Mouse (Mus musculus): ENCODE data around the gene Rbm5. TPM values are rescaled to one million over a fixed set of nuclear protein-coding genes. Genes with fewer than 3 reads are reported as not detected.

The Rbm5 gene
- polyA plus RNA-seq, 1 experiment from 2014 or later: 127 TPM

- Histone ChIP-seq H3K9me3 (replicated peaks) (no peaks in the 10 kb centered on the region), H3K4me3 (no peak overlapping the region), H3K9ac (no peak overlapping the region), H3K4me2 (no peak overlapping the region), H3K36me3 (no peaks in the 10 kb centered on the region), H3K4me1 (replicated peaks) (peaks cover 16% of the 10 kb centered on the region), H3K27me3 (replicated peaks) (peaks cover 7% of the 10 kb centered on the region), H3K27ac (ENCODE audit: poor library complexity, severe bottlenecking) (no peak overlapping the region)
- no peak for ATAC-seq (ENCODE audit: insufficient number of reproducible peaks, low FRiP score)
- WGBS: 64% methylated on average over 3 of the region's 3 CpGs
These were observed 41.1 kb downstream of the Rbm5 start for GRCm38 (mm10) chr9:107729709-107730108.

- H3K27ac ChIP-seq (ENCODE audit: poor library complexity, severe bottlenecking): no peak overlapping the region
- H3K4me3 ChIP-seq: no peak overlapping the region
- peaks cover 18% of the 10 kb centered on the region for H3K4me1 ChIP-seq (replicated peaks)
- no peak overlapping the region for H3K9ac ChIP-seq
- peaks cover under 1% of the 10 kb centered on the region for H3K27me3 ChIP-seq (replicated peaks)
- no peaks in the 10 kb centered on the region for H3K36me3 ChIP-seq
- H3K4me2 ChIP-seq: no peak overlapping the region
- no peaks in the 10 kb centered on the region for H3K9me3 ChIP-seq (replicated peaks)
- ATAC-seq (ENCODE audit: insufficient number of reproducible peaks, low FRiP score): no peak
- WGBS: 28% methylated on average over 6 of the region's 6 CpGs
These were observed 41.7 kb downstream of the Rbm5 start for GRCm38 (mm10) chr9:107728919-107729670.

- H3K36me3 ChIP-seq: no peaks in the 10 kb centered on the region
- H3K9me3 ChIP-seq (replicated peaks): no peaks in the 10 kb centered on the region
- H3K27me3 ChIP-seq (replicated peaks): 0 out of 2 replicates have a peak, but pooled peaks cover 6% of the 10 kb centered on the region
- H3K4me3 ChIP-seq: no peak overlapping the region
- ATAC-seq (ENCODE audit: insufficient number of reproducible peaks, low FRiP score): no peak
- H3K4me2 ChIP-seq: no peak overlapping the region
- H3K27ac ChIP-seq (ENCODE audit: poor library complexity, severe bottlenecking): no peak overlapping the region
- 55% methylated on average over 3 of the region's 3 CpGs for WGBS
- peaks cover 31% of the 10 kb centered on the region for H3K4me1 ChIP-seq (replicated peaks)
- no peak overlapping the region for H3K9ac ChIP-seq
These were observed 43.8 kb downstream of the Rbm5 start for GRCm38 (mm10) chr9:107727041-107727440.

GRCm38 (mm10) chr9:107724796-107725195 lies 46.0 kb downstream of the Rbm5 start:
- Histone ChIP-seq H3K36me3 (no peaks in the 10 kb centered on the region), H3K4me2 (no peak overlapping the region), H3K27ac (ENCODE audit: poor library complexity, severe bottlenecking) (peak overlapping the region; percentile 51; the same call in 1 of the 2 replicates), H3K27me3 (replicated peaks) (0 out of 2 replicates have a peak, but pooled peaks cover 6% of the 10 kb centered on the region), H3K4me1 (replicated peaks) (peaks cover 31% of the 10 kb centered on the region), H3K4me3 (no peak overlapping the region), H3K9me3 (replicated peaks) (no peaks in the 10 kb centered on the region), H3K9ac (no peak overlapping the region)
- 75% methylated on average over 1 of the region's 1 CpGs for WGBS
- ATAC-seq (ENCODE audit: insufficient number of reproducible peaks, low FRiP score): no peak

- Histone ChIP-seq H3K4me2 (peak overlapping the region; percentile 45), H3K27me3 (replicated peaks) (0 out of 2 replicates have a peak, but pooled peaks cover 6% of the 10 kb centered on the region), H3K36me3 (no peaks in the 10 kb centered on the region), H3K9ac (peak overlapping the region; percentile 37), H3K9me3 (replicated peaks) (no peaks in the 10 kb centered on the region), H3K4me3 (peak overlapping the region; percentile 2; the same call in 1 of the 2 replicates), H3K27ac (ENCODE audit: poor library complexity, severe bottlenecking) (peak overlapping the region; percentile 51), H3K4me1 (replicated peaks) (peaks cover 27% of the 10 kb centered on the region)
- peak; percentile 49 for ATAC-seq (ENCODE audit: insufficient number of reproducible peaks, low FRiP score)
- 1% methylated on average over 11 of the region's 11 CpGs for WGBS
These were observed 46.8 kb downstream of the Rbm5 start for GRCm38 (mm10) chr9:107723794-107724531.

GRCm38 (mm10) chr9:107723292-107723691 lies 47.5 kb downstream of the Rbm5 start:
- H3K9me3 ChIP-seq (replicated peaks): no peaks in the 10 kb centered on the region
- WGBS: 12% methylated on average over 6 of the region's 6 CpGs
- no peak overlapping the region for H3K4me3 ChIP-seq
- no peak for ATAC-seq (ENCODE audit: insufficient number of reproducible peaks, low FRiP score)
- no peaks in the 10 kb centered on the region for H3K36me3 ChIP-seq
- H3K27ac ChIP-seq (ENCODE audit: poor library complexity, severe bottlenecking): no peak overlapping the region
- peak overlapping the region; percentile 45 for H3K4me2 ChIP-seq
- peak overlapping the region; percentile 41 for H3K9ac ChIP-seq
- peaks cover 21% of the 10 kb centered on the region for H3K4me1 ChIP-seq (replicated peaks)
- H3K27me3 ChIP-seq (replicated peaks): 0 out of 2 replicates have a peak, but pooled peaks cover 6% of the 10 kb centered on the region

GRCm38 (mm10) chr9:107718781-107719540 lies 51.8 kb downstream of the Rbm5 start:
- Histone ChIP-seq H3K4me1 (replicated peaks) (peaks cover 41% of the 10 kb centered on the region), H3K4me3 (no peak overlapping the region), H3K36me3 (no peaks in the 10 kb centered on the region), H3K4me2 (no peak overlapping the region), H3K27ac (ENCODE audit: poor library complexity, severe bottlenecking) (no peak overlapping the region), H3K9ac (no peak overlapping the region), H3K9me3 (replicated peaks) (no peaks in the 10 kb centered on the region), H3K27me3 (replicated peaks) (peaks cover 6% of the 10 kb centered on the region; the same call in 1 of the 2 replicates)
- WGBS: 75% methylated on average over 10 of the region's 10 CpGs
- no peak for ATAC-seq (ENCODE audit: insufficient number of reproducible peaks, low FRiP score)

GRCm38 (mm10) chr9:107716951-107717350 lies 53.8 kb downstream of the Rbm5 start:
- Histone ChIP-seq H3K4me3 (no peak overlapping the region), H3K4me2 (no peak overlapping the region), H3K27ac (ENCODE audit: poor library complexity, severe bottlenecking) (no peak overlapping the region), H3K9ac (no peak overlapping the region), H3K4me1 (replicated peaks) (peaks cover 36% of the 10 kb centered on the region), H3K36me3 (no peaks in the 10 kb centered on the region), H3K9me3 (replicated peaks) (no peaks in the 10 kb centered on the region), H3K27me3 (replicated peaks) (peaks cover under 1% of the 10 kb centered on the region; the same call in 1 of the 2 replicates)
- 41% methylated on average over 6 of the region's 6 CpGs for WGBS
- ATAC-seq (ENCODE audit: insufficient number of reproducible peaks, low FRiP score): no peak

GRCm38 (mm10) chr9:107715632-107716031 lies 55.2 kb downstream of the Rbm5 start:
- Histone ChIP-seq H3K9ac (no peak overlapping the region), H3K4me1 (replicated peaks) (peaks cover 36% of the 10 kb centered on the region), H3K36me3 (no peaks in the 10 kb centered on the region), H3K4me3 (no peak overlapping the region), H3K9me3 (replicated peaks) (no peaks in the 10 kb centered on the region), H3K27me3 (replicated peaks) (peaks cover 13% of the 10 kb centered on the region), H3K27ac (ENCODE audit: poor library complexity, severe bottlenecking) (no peak overlapping the region), H3K4me2 (no peak overlapping the region)
- WGBS: 78% methylated on average over 2 of the region's 2 CpGs
- ATAC-seq (ENCODE audit: insufficient number of reproducible peaks, low FRiP score): no peak

- 0 out of 2 replicates have a peak, but pooled peaks have one; percentile 13 for ATAC-seq (ENCODE audit: insufficient number of reproducible peaks, low FRiP score)
- 14% methylated on average over 12 of the region's 12 CpGs for WGBS
- Histone ChIP-seq H3K4me3 (no peak overlapping the region), H3K4me1 (replicated peaks) (peaks cover 43% of the 10 kb centered on the region), H3K4me2 (peak overlapping the region; percentile 18; the same call in 1 of the 2 replicates), H3K36me3 (no peaks in the 10 kb centered on the region), H3K27ac (ENCODE audit: poor library complexity, severe bottlenecking) (peak overlapping the region; percentile 31; the same call in 1 of the 2 replicates), H3K27me3 (replicated peaks) (peaks cover 22% of the 10 kb centered on the region), H3K9ac (peak overlapping the region; percentile 28; the same call in 1 of the 2 replicates), H3K9me3 (replicated peaks) (no peaks in the 10 kb centered on the region)
These were observed 56.4 kb downstream of the Rbm5 start for GRCm38 (mm10) chr9:107714221-107714952.
